Mouse (Mus musculus) spleen, postnatal 14 days (tissue): ENCODE results near the gene 4930556J24Rik.
"Not testable (repeated sequence)": the region's sequence is repeated elsewhere in the genome, so short reads cannot be mapped to it uniquely, and the experiment has no call there.

ENCODE experiments used
- DNase-seq, 2 experiments: peaks; one replicate each; pipeline ENCODE4 v3.0.0; 2021 to 2022; ENCODE audit warnings: low spot score in 2 of 2

The 4930556J24Rik gene

DNA sequence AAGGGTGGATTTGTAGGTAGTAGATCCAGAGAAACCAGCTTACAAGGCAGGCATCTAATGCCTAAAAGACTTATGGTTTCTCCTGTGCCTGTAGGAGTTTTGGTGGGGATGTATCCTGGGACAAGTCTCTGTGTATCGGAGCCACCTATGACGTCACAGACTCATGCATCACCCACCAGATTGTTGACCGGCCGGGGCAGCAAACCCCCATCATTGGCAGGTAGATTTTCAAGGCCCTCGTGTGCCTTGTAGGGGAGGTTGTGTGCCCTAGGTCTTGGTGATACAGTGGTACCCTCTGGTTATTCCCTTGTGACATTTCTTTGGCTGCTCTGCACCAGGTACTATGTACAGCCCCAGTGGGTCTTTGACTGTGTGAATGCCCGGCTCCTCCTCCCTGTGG, at the start of gene 4930556J24Rik:
Gene 4930556J24Rik (minus strand): TSS at position 101 of the 400 bp plus-strand sequence.
- no peak for DNase-seq

DNA sequence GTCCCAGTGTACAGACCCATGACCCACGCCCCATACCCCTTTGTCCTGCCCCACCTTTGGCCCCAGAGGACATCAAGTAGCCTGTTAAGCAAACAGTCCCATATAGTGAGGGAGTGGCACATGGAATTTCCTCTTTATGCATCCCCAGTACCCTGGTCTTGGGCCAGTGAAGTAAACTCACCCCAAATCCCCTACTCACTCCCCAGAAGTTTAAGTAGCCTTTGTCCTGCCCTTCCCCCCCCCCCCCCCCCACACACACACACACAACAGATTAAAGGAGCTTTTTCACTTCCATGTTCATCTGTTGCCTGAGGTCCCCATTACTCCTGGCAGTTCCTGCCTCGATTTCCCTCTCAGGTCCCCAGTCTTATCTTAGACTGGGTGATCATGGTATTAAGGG, 46.7 kb upstream of the 4930556J24Rik start:
- DNase-seq: no peak

DNA sequence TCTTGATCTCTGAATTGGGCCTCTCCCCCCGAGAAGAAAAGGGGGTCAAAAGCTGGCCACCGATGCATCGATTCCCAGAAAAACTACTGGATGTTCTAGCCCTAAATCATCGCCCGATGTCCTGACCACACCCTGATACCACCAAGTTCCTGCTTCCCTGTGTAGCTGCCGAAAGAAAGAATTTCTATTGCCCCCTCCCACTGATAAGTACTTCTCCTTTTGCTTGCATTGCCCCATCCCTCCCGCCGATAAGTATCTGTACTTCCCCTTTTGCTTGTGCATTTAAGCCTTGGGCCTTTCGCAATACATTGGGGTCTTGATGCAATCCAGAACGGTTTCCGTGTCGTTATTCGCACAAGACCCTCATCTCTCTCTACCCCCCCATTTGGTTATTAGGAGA, 45.5 kb upstream of the 4930556J24Rik start:
- not testable (repeated sequence) for DNase-seq

DNA sequence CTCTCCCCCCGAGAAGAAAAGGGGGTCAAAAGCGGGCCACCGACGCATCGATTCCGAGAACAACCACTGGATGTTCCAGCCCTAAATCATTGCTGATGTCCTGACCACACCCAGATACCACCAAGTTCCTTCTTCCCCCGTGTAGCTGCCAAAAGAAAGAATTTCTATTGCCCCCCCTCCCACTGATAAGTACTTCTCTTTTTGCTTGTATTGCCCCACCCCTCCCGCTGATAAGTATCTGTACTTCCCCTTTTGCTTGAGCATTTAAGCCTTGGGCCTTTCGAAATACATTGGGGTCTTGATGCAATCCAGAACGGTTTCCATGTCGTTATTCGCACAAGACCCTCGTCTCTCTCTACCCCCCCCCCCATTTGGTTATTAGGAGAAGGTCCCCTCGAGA, 39.2 kb upstream of the 4930556J24Rik start:
- DNase-seq: not testable (repeated sequence)

DNA sequence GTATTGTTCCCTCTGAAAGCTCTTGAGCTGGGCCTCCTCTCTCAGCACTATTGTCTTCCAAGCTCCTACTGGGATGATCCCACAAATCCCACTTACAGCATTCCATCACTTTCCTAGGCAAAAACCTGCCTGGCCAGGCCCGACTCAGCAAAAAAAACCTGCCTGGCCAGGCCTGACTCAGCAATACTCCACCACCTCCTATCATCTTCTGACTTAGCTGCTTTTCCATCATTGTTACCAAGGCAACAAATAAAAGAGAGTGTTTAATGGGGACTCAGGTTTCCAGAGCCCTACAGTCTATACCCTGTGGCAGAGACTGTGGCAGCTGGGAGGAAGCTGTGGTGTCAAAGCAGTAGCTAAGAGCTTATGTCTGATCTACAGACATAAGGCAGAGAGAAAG, 36.0 kb upstream of the 4930556J24Rik start:
- DNase-seq: no peak

DNA sequence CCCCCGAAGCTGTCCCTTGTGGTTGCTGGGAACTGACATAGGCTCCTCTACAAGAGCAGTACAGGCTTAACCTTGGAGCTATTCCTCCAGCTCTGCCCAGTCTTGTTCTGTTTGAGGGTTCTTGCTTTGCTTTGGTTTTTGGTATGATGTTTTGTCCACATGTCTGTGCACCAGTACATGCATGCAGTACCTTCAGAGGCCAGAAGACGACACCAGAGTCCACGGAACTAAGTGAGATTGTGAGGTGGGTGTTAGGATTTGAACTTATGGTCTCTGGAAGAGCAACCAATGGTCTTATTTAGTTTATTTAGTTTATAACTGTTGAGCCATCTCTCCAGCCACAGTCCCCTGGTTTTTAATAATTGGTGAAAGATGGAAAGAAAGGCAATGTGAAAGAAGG, 29.9 kb upstream of the 4930556J24Rik start:
- DNase-seq: no peak

DNA sequence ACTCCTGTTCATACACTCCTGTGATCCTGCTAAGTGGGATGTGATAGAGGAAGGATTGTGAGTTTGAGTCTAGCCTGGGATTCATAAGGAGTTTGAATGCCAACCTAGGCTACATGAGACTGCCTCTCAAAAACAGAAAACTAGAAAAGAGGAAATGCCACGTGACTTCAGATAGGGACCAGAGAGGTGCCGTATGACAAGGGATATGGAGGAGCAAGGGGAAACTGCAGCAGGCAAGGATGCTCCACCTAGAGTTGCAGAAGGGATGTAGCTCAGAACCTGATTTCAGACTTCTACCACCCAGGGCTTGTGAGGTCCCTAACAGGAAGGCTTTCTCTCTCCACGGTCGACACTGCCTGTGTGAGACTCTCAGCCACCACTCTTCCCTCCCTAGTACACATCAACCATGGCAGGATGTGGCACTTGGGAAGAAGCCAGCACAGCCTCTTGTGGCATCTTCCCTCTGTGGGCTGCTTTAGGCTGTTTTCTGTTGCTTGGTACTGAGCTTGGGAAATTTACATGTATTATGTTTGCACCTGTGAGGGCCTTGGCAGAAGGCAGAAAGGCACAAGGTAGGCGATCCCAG, 28.7 kb upstream of the 4930556J24Rik start:
- no peak for DNase-seq

DNA sequence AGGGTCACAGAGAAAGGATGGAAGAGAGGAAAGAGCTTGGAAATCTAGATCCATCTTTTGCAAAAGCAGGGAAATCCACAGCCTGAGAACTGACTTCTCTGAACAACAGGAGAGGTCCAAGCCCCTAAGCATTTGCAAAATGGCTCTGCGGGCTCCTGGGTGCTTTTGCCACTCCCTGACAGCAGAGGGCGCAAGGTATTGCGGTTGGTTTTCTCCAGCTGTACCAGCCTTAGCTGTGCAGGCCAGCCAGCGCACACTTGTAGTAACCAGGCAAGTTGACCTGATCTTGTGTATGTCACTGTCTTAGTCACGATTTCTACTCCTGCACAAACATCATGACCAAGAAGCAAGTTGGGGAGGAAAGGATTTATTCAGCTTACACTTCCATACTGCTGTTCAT, 25.0 kb upstream of the 4930556J24Rik start:
- peak in 1 of 2 experiments; percentile 51 for DNase-seq

DNA sequence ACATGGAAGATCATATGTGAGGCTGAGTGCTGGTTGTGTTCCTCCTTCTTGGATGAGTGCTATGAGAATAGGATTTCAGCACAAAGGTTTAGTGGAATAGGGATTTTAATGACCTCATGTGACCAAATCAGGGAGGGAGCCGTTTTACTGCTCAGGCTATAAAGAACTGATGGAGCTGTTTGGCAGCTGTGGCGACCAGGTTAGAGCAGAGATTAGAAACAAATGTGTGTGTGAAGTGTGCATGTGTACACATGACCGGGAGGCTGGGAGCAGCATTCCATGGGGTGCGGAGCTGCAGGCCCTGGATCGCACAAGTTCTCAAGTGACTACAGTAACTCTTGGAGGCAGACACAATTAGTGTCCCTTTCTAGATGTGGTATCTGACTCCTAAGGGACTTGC, 23.0 kb upstream of the 4930556J24Rik start:
- no peak for DNase-seq

DNA sequence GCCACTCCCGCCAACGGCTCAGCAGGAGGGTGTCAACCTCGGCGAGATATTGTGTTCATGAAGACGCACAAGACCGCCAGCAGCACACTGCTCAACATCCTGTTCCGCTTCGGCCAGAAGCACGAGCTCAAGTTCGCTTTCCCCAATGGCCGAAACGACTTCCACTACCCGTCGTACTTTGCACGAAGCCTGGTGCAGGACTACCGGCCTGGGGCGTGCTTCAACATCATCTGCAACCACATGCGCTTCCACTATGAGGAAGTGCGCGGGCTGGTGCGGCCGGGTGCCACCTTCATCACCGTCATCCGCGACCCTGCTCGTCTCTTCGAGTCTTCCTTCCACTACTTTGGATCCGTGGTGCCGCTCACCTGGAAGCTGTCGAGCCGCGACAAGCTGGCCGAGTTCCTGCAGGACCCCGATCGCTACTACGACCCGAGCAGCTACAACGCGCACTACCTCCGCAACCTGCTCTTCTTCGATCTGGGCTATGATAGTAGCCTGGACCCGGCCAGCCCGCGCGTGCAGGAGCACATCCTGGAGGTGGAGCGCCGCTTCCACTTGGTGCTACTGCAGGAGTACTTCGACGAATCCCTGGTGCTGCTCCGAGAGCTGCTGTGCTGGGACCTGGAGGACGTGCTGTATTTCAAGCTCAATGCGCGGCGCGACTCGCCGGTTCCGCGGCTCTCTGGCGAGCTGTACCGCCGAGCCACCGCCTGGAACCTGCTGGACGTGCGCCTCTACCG, 21.6 kb upstream of the 4930556J24Rik start:
- DNase-seq: no peak

DNA sequence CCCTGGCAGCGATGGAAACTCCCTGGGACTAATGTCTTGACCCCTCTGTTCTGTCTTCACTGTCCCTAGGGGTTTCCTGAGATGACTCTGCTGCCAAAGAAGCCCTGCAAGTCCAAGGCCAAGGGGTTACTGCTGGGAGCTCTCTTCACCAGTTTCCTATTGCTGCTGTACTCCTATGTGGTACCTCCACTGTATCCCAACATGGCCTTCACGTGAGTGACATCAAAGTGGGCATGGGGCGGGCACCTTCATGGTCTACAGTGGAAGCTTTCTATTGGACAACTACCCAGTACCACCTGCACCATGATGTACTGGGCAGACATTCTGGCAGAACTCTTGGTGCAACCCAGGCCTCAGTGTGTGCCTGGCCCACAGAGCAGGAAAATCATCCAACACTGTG, 20.3 kb upstream of the 4930556J24Rik start:
- DNase-seq: no peak

DNA sequence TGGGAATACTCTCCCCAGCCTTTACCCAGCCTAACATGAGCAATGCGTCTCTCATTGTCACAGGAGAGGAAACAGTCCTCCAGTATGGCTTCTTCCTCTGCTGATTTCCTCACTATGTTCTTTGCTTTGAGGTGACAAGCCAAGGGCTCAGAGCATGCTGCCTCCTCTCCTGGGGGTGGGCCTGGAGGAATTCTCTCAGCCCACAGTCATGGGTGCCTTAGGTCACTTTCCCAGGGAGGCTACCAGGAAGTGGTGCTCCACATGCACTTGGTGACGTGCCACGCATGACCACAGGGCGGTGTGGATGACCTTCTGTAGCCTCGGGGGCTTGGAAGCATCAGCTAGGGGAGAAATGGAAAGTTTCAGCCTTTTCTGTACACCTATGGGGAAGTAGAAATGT, 18.9 kb upstream of the 4930556J24Rik start:
- no peak for DNase-seq

DNA sequence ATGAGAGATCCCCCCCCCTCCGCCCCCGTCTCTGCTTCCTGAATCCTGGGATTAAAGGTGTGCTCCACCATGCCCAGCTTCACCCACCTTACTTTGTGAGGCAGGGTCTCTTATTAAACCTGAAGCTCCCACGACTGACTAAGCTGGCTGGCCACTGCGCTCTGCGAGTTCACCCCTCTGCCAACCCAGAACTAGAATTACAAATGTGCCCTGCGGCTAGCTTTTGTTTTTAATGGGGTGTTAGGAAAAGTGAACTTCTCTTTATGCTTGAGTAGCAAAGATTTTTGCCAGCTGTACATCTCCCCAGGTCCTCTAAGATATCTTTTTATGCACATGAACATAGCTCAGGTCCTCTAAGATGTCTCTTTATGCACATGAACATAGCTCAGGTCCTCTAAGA, 17.3 kb upstream of the 4930556J24Rik start:
- DNase-seq: no peak

DNA sequence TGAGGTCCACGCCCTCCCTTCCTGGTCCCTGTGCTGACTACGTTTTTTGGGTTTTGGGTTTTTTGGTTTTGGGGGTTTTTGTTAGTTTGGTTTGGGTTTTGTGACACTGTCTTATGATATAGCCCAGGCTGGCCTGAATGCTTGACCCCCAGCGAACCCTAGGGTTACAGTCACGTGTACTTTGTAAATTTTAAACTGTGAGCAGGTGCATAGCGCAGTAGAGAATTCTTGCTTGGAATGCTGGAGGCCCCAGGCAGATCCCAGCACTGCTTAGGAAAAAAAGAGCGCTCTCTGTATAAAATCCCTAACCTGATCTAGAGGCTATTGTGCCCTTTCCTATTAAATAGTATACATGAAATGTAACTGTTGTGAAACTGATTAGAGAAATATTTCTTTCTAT, 16.6 kb upstream of the 4930556J24Rik start:
- no peak for DNase-seq

DNA sequence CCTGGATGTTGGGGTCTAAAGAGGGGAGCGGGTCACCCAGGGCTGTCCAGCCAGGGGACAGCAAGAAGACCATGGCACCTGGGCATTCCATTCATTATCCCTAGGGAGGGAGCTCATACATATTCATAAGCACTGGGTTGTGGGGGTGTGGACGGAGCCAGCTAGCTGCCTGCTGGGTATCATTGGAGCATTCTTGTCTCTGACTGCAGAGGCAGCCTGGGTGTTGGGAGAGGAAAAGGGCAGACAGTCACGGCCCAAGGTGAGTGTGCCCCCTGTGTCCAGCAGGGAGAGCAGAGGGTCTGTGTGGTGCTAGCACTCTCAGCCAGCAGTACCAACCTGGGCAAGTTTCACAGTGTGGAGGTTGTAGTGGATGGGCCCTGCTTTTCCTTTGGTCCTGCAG, 13.2 kb upstream of the 4930556J24Rik start:
- no peak for DNase-seq

DNA sequence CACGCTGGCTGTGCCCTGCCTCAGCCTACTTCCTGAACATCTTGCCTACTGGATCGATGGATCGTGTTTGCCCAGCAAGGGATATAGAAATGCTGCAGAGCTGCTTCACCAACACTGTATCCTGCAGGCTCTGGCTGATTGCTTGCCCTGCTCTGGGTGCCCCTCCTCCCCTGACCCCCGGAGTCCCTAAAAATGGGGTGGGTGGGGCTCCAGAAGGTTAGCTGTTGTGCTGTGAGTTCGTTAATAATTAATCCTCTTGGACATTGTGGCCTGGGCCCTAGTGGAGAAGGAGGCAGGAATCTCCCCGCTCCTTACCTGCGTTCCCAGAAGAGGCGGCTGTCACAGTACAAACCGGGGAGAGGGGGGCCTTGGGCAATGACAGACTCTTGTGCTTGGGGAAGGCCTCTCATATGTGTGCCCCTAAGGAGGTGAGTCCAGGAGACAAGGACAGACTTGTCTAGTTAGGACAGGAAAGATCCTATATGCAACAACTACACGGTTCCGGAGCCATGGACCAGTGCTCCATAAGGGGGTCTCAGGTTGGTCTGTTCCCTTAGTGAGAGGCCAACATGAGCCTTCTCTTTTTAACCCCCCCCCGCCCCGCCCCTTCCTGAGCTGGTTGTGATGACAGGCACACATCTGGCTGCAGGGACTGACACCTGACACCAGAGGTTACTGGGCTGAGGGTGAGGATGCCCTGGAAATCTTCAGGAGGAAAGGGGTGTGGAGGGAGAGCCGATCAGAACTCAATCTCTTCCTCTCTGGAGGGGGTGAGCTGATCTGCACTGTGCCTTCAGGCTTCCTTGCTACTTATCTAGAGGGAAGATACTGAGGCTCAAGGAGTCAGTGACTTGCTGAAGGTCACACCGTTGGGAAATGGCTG, 7.5 kb upstream of the 4930556J24Rik start:
- DNase-seq: no peak

DNA sequence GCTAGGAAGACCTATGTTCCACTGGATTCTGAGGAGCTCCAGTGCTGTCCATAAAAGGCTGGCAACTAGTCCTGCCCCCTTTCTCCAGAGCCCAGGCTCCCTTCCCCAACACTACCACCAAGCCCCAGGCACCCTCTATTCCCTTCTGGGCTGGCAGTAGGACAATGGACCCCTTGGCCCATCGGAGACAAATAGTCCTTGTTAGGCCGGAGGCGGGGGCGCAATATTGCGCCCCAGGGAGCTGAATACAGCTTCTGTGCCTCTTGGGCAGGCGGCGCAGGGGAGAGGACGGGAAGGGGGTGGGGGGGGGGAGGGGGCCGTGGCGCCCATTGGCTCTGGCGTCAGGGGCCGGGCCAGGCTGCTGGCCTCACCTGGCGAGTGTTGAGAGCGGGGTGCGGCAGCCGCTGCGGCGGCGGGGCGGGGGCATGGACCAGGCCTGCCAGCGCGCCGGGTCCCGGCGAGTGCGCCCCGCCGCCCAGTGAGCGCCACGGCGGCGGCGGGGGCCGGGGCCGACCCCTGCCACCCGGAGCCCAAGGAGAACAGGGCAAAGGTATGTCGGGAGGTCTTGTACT, 6.8 kb upstream of the 4930556J24Rik start, which contains the start of gene Gal3st1:
Gene Gal3st1 (plus strand): TSS at position 346 of the 572 bp plus-strand sequence.
- DNase-seq: no peak

DNA sequence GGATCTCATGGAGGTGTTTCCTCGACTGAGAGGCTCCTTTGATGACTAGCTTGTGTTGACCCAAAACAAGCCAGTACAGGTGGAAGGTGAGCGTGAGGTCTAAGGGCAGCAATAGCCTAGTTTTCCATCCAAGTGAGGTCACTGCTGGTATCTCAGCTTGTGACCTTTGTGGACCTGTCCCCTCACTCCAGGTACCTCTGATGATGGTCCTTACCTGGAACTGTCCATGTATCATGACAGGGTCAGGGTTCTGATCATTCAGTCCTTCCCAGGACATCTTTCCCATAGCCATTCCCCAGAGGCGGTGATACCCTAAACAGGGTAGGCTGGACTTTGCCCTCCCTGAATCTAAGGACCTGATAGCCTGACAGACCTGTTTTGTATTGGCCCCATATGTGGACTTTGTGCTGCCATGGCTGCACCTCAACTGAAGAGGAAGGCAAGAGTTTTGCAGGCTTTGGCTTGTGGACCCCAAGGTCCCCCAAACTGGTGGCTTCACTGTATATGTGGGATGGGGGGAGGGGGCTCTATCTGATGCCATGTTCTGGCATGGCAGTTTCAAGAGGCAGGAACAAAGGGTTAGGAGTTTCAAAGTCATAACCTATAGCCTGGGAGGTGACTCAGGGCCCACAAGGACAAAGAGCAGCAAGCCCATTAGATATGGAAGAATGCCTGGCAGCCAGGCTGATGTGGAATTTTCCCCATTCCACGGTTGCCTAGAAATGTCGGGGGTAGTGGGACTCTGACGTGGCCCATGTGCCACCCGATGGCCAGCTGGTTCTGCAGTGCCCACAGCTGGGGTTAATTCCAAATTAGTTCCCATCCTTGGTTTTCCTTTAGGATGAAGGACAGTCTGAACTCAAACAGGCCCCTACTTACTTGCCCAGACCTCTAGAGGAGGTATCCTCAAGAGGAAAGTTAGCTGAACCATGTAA, 6.0 kb upstream of the 4930556J24Rik start:
- no peak for DNase-seq

DNA sequence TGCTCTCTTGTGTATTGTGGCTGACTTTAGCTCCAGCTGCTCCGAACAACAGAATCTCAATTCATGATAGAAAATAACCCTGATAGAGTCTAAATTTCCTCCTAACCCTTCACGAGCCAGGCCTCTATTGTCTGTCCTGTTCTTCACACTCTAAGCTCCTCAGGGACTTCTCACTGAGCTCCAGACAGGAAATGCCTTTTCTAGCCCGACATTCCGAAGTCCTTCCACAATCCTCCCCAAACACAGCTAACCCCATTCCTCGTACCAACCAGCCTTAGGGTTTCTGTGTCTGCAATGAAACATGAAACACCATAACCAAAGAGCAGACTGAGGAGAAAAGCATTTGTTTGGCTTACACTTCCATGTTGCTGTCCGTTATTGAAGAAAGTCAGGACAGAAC, 5.0 kb upstream of the 4930556J24Rik start:
- DNase-seq: no peak

DNA sequence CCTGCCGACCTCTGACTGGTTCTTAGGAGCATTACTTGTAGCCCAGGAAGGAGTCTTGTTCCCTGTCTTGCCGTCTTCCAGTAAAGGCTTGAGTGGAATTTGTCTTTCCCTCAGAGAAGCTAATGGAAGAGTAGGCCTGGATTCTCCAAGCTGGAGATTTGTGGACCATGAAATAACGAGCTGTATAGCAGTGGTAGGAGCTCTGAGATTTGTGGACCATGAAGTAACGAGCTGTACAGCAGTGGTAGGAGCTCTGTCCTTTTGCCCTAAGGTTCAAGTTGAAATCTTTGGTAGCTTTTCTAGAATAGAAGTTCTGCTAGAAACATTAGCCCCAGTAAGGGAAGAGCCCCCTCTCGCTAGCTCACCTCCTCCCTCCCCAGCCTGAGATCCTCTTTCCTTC, 1.8 kb upstream of the 4930556J24Rik start:
- DNase-seq: no peak

DNA sequence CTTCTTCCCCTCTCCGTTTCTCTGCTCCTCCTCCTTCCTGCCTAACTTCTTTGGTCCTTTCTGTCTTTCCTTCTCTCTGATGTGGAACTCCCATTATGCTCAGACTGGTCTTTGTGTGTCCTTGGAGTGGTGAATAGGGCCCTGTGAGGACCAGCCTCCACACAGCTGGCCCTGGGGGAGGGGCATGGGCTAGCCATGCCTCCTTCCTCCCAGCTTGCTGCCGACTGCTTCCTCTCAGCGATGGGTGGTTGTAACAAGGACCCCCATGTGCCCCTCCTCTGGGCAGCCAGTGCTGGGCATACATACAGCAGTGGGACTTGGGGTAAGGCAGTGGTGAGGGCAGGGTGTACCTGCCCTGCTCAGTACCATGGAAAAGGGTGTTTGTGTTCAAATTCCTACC, 2.3 kb downstream of the 4930556J24Rik start:
- no peak for DNase-seq
